Mouse (Mus musculus): ENCODE measurements around the gene Tmem179.

Gene Tmem179

GRCm38 (mm10) chr12:112516697-112517337 lies at the start of gene Tmem179:
Gene Tmem179, minus strand, starts transcription at chr12:112516747.
- peak; percentile 79 for DNase-seq

GRCm38 (mm10) chr12:112563011-112563410 lies 46.5 kb upstream of the Tmem179 start:
- DNase-seq: no peak

- DNase-seq: no peak
These were observed 45.9 kb upstream of the Tmem179 start for GRCm38 (mm10) chr12:112562462-112562861.

- DNase-seq: no peak
These were observed 44.6 kb upstream of the Tmem179 start for GRCm38 (mm10) chr12:112561163-112561562.

GRCm38 (mm10) chr12:112560176-112560797 lies 43.7 kb upstream of the Tmem179 start:
- DNase-seq: peak; percentile 64

- no peak for DNase-seq
These were observed 43.1 kb upstream of the Tmem179 start for GRCm38 (mm10) chr12:112559671-112560070.

- peak; percentile 54 for DNase-seq
These were observed 42.7 kb upstream of the Tmem179 start for GRCm38 (mm10) chr12:112559231-112559630.

- no peak for DNase-seq
These were observed 40.7 kb upstream of the Tmem179 start for GRCm38 (mm10) chr12:112557219-112557618.

- DNase-seq: no peak
These were observed 40.0 kb upstream of the Tmem179 start for GRCm38 (mm10) chr12:112556531-112557060.

GRCm38 (mm10) chr12:112554900-112555299 lies 38.4 kb upstream of the Tmem179 start:
- peak; percentile 81 for DNase-seq

- no peak for DNase-seq
These were observed 36.0 kb upstream of the Tmem179 start for GRCm38 (mm10) chr12:112552520-112552919.

GRCm38 (mm10) chr12:112551861-112552375 lies 35.4 kb upstream of the Tmem179 start:
- peak; percentile 87 for DNase-seq

- DNase-seq: no peak
These were observed 32.7 kb upstream of the Tmem179 start for GRCm38 (mm10) chr12:112549287-112549686.

- no peak for DNase-seq
These were observed 29.6 kb upstream of the Tmem179 start for GRCm38 (mm10) chr12:112546110-112546509.

- DNase-seq: peak; percentile 49
These were observed 28.6 kb upstream of the Tmem179 start for GRCm38 (mm10) chr12:112544946-112545701.

- no peak for DNase-seq
These were observed 27.4 kb upstream of the Tmem179 start for GRCm38 (mm10) chr12:112543941-112544340.

GRCm38 (mm10) chr12:112542920-112543300 lies 26.4 kb upstream of the Tmem179 start:
- peak; percentile 95 for DNase-seq

- DNase-seq: peak; percentile 25
These were observed 25.8 kb upstream of the Tmem179 start for GRCm38 (mm10) chr12:112542257-112542919.

- DNase-seq: no peak
These were observed 25.0 kb upstream of the Tmem179 start for GRCm38 (mm10) chr12:112541483-112542091.

- no peak for DNase-seq
These were observed 23.8 kb upstream of the Tmem179 start for GRCm38 (mm10) chr12:112540321-112540720.

- DNase-seq: no peak
These were observed 23.0 kb upstream of the Tmem179 start for GRCm38 (mm10) chr12:112539466-112539965.

GRCm38 (mm10) chr12:112538356-112538755 lies 21.8 kb upstream of the Tmem179 start:
- no peak for DNase-seq
